Mouse (Mus musculus) ES-E14 (cell line): ENCODE results near the gene Nfkbil1.

ENCODE experiments used
- HCFC1 ChIP-seq: IDR thresholded peaks from 2 replicates; pipeline ENCODE4 v1.6.1; 2012; ENCODE audit warnings: low read length, inconsistent platforms, borderline replicate concordance; ENCODE audit not compliant: insufficient read depth
- ZC3H11A ChIP-seq: IDR thresholded peaks from 2 replicates; pipeline ENCODE4 v1.6.1; 2012; ENCODE audit warnings: low read depth, mild to moderate bottlenecking, inconsistent platforms, low read length, borderline replicate concordance

GRCm38 (mm10) chr17:35197126-35197525 is 38.5 kb downstream of the Nfkbil1 start:
- TF ChIP-seq HCFC1 (no peak), ZC3H11A (no peak)
